Mouse (Mus musculus) bone marrow macrophage, adult 2 months (primary cell): ENCODE data around the gene Hist1h4d.

Source experiments
- CTCF ChIP-seq: IDR thresholded peaks from 2 replicates; pipeline ENCODE4 v1.5.1; 2012; ENCODE audit warnings: low read depth, mild to moderate bottlenecking, low read length, moderate library complexity
- POLR2A ChIP-seq: IDR thresholded peaks from 2 replicates; pipeline ENCODE4 v1.6.1; 2012; ENCODE audit warnings: mild to moderate bottlenecking, low read depth, low read length, borderline replicate concordance

- TF ChIP-seq CTCF (no peak), POLR2A (no peak)
Measured at GRCm38 (mm10) chr13:23585029-23585441, 3.6 kb downstream of the Hist1h4d start.
